In the genomic region with DNA sequence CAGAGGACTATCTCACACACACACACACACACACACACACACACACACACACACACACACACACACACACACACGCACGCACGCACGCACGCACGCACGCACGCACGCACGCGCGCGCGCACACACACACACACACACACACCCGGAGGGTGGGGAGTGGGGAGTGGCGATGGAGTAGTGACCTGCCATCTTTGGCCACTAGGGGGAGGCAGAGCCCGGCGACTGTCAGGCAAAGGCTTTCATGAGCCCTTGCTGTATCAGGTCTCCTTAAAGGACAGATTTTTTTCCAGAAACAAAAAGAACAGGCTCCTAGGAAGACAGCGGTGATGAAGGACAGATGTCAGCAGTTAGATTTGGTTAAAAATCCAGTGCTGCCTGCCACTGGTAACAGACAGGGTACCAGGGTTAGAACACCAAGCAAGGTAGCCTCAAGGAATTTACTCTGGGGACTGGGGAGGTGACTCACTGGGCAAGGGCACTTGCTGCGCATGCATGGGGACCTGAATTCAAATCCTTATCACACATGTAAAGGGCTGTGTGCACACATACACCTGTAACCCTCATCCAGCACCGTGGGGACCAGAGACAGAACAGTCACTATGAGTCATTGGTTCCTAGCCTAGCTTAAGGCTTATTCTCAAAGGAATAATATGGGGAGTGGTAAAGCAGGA, we compare ENCODE assay signal across 8 mouse cellular contexts. TPM values are rescaled to one million over a fixed set of nuclear protein-coding genes. Genes with fewer than 3 reads are reported as not detected.
A peak's percentile ranks its signal among the peaks of the same experiment; 100 is the strongest.
DNase-seq lines count a peak whose midpoint lies in the region; ATAC-seq lines count a peak whose summit lies in the region.

No protein-coding gene starts in this region.

- no peaks in the 10 kb centered on the region for H3K36me3 ChIP-seq in intestine, embryonic 14.5 days (ENCODE audit: control insufficient read depth, insufficient read depth, low read length)

- no peak overlapping the region for H3K27ac ChIP-seq in intestine, embryonic 14.5 days (ENCODE audit: low read depth)

- peak; percentile 62 for DNase-seq in T-cell, adult 2 months (ENCODE audit: low spot score)
- peak; percentile 95 to 97 for DNase-seq in cerebellum, postnatal 10 days
- peak; percentile 77 to 85 for DNase-seq in frontal cortex, postnatal 14 days (ENCODE audit: low spot score in 2 of 2)
- peak; percentile 87 for DNase-seq in intestine, embryonic 14.5 days (ENCODE audit: low spot score)
- DNase-seq in left cerebral cortex, postnatal 10 days (ENCODE audit: extremely low spot score in 1 of 2, low spot score in 2 of 2), result peak; percentile 84 to 89
- peak; percentile 85 for DNase-seq in right cerebral cortex, postnatal 25 days
- DNase-seq in yolk sac, embryonic 10.5 days (ENCODE audit: low spot score), result peak; percentile 82

- ATAC-seq in intestine, embryonic 14.5 days (replicated peaks; ENCODE audit: low FRiP score, low TSS enrichment, low read depth), result 0 out of 2 replicates have a peak, but pooled peaks have one; percentile 79
- ATAC-seq in megakaryocyte-erythroid progenitor cell, adult 5-6 weeks (replicated peaks; ENCODE audit: low FRiP score, low TSS enrichment, poor library complexity, severe bottlenecking), result peak; percentile 87

- no peak overlapping the region for H3K4me3 ChIP-seq in intestine, embryonic 14.5 days (ENCODE audit: low read depth, low read length)

- no peaks in the 10 kb centered on the region for H3K4me1 ChIP-seq in intestine, embryonic 14.5 days (replicated peaks; ENCODE audit: control insufficient read depth, insufficient read depth, low read length)

- H3K27me3 ChIP-seq in intestine, embryonic 14.5 days (replicated peaks; ENCODE audit: control insufficient read depth, insufficient read depth, low read length), result no peaks in the 10 kb centered on the region

- intact Hi-C loops in left cerebral cortex, postnatal 10 days (cut with DNase I), result loop anchor here (2.0 to 5.0 kb wide), 2 partner anchors 63 to 160 kb away; no protein-coding TSS in a partner anchor

- WGBS in intestine, embryonic 14.5 days, result 33% methylated on average over 21 of the region's 21 CpGs

- no peak overlapping the region for H3K4me2 ChIP-seq in intestine, embryonic 14.5 days (ENCODE audit: low read length)

- no peak overlapping the region for H3K9ac ChIP-seq in intestine, embryonic 14.5 days (ENCODE audit: low read length)

- H3K9me3 ChIP-seq in intestine, embryonic 14.5 days (ENCODE audit: control insufficient read depth, low read length), result no peaks in the 10 kb centered on the region

RNA-seq across cellular contexts. Expression of a gene that starts 6.6 kb away (rescaled TPM):
- 2.4 and 2.5 TPM in 2 replicates for polyA plus RNA-seq in intestine, embryonic 14.5 days (2014; fragmentation: Nextera tagmentation; extraction: Ambion mirVana)
- total RNA-seq in left cerebral cortex, postnatal 10 days (2021), result 10 to 100 TPM; 19.9 to 20.9 TPM
- total RNA-seq in megakaryocyte-erythroid progenitor cell, adult 5-6 weeks (2014; fragmentation: Nextera tagmentation), result not detected in 2 replicates
- total RNA-seq in megakaryocyte-erythroid progenitor cell, adult 5-6 weeks (2017), result not detected in 2 replicates

RNA-seq across cellular contexts. Expression of a gene that starts 27.7 kb away (rescaled TPM):
- polyA plus RNA-seq in intestine, embryonic 14.5 days (2014; fragmentation: Nextera tagmentation; extraction: Ambion mirVana), result 0.04 and 0.15 TPM in 2 replicates
- total RNA-seq in left cerebral cortex, postnatal 10 days (2021), result under 1 TPM; 0.87 to 0.88 TPM
- not detected in 2 replicates for total RNA-seq in megakaryocyte-erythroid progenitor cell, adult 5-6 weeks (2014; fragmentation: Nextera tagmentation)
- total RNA-seq in megakaryocyte-erythroid progenitor cell, adult 5-6 weeks (2017), result not detected in 2 replicates

RNA-seq across cellular contexts. Expression of a gene that starts 51.1 kb away (rescaled TPM):
- 1.6 and 1.7 TPM in 2 replicates for polyA plus RNA-seq in intestine, embryonic 14.5 days (2014; fragmentation: Nextera tagmentation; extraction: Ambion mirVana)
- total RNA-seq in left cerebral cortex, postnatal 10 days (2021), result 100 to 1,000 TPM; 119 to 123 TPM
- total RNA-seq in megakaryocyte-erythroid progenitor cell, adult 5-6 weeks (2014; fragmentation: Nextera tagmentation), result not detected in 2 replicates
- total RNA-seq in megakaryocyte-erythroid progenitor cell, adult 5-6 weeks (2017), result not detected in 2 replicates

Comparison
In these comparisons a context has a peak if more than half of its experiments do, and no peak if none do; other contexts are left out.
1. RNA of a gene that starts 6.6 kb away (total RNA-seq): 19.9 to 20.9 TPM in left cerebral cortex, postnatal 10 days; not detected in megakaryocyte-erythroid progenitor cell, adult 5-6 weeks; every median in the first group is over 10 times any median in the second.
2. RNA of a gene that starts 51.1 kb away (total RNA-seq): 119 to 123 TPM in left cerebral cortex, postnatal 10 days; not detected in megakaryocyte-erythroid progenitor cell, adult 5-6 weeks; every median in the first group is over 100 times any median in the second.
3. Peak in every context shown above with its lines, with median percentiles within 50 percentile points of each other: DNase-seq.